Mouse (Mus musculus) olfactory bulb, adult 2 months (tissue): ENCODE measurements around the gene Creb3l1.

ENCODE experiments used
- CTCF ChIP-seq: fragments of 200-500 bp; IDR thresholded peaks from 2 replicates; pipeline ENCODE4 v1.5.1; 2012; ENCODE audit warnings: low read depth, mild to moderate bottlenecking, low read length, moderate library complexity; ENCODE audit not compliant: insufficient read depth
- POLR2A ChIP-seq: fragments of 200-500 bp; IDR thresholded peaks from 2 replicates; pipeline ENCODE4 v1.6.1; 2012; ENCODE audit warnings: mild to moderate bottlenecking, low read depth, low read length, moderate library complexity; ENCODE audit not compliant: insufficient read depth

DNA sequence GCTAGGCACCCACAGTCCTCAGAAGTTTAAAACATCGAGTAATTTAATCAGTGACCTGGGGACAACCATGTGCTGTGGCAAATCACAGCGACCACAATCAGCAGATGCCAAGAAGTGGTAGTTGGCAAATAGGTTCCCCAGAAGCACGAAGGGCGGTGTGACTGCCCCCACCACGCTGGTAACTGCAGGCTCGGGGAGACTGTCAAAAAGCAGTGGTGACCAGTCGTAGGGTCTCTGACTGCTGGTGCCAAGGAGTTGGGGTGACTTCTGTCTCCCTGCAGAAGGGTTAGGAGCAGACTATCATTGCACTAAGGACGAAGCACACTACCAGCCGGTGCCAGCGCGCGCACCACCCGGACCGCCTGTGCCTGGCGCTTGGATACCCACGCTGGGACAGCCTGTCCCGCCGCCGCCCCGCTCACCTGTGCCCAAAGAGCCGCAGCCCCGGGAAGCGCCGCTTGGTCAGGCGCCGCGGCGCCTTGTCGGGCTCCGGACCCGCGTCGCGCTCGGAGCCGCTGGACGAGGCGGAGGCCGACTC lies 61.4 kb downstream of the Creb3l1 start:
- TF ChIP-seq POLR2A: no peak
- TF ChIP-seq CTCF: no peak
